Mouse (Mus musculus) liver (tissue): Measurements from ENCODE around the gene Cap2.
A peak's percentile ranks its signal among the peaks of the same experiment; 100 is the strongest.

Source experiments
- DNase-seq: peaks from one replicate; pipeline ENCODE4 v3.0.0-alpha.2; 2020; ENCODE audit warnings: mixed read lengths

Gene Cap2

DNA sequence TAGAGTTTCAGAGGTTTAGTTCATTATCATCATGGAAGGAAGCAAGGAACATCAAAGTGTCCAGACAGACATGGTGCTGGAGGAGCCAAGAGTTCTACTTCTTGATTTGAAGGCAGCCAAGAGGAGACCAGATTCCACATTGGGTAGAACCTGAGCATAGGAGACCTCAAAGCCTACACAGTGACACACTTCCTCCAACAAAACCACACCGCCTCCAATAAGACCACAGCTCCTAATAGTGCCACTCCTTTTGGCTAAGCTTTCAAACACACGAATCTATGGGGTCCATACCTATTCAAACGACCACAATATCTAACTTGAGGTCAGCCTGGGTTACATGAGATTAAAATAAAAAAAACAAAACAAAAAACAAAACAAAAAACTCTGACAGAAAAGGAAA lies 25.0 kb downstream of the Cap2 start:
- DNase-seq = no peak

DNA sequence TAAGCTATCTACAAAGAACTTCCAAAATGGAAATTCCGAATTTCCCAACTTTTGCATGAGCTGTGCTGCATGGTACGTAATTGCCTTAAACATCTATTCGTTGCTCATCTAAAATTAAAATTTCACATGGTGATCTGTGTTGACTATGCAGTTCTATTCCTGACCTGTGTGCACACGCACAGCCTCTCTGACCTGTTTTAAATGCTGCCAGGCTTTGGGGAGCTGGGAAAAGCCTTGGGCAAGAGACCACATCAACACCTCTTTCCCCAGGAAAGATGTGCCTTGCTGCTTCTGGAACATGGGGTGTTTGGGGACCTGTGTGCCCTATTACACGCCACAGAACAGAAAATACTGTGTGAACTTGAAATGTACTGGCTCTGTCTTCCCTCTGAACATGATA lies 25.7 kb downstream of the Cap2 start:
- DNase-seq = no peak

- DNase-seq = no peak
These were observed 27.4 kb downstream of the Cap2 start for GRCm38 (mm10) chr13:46529037-46529436.

DNA sequence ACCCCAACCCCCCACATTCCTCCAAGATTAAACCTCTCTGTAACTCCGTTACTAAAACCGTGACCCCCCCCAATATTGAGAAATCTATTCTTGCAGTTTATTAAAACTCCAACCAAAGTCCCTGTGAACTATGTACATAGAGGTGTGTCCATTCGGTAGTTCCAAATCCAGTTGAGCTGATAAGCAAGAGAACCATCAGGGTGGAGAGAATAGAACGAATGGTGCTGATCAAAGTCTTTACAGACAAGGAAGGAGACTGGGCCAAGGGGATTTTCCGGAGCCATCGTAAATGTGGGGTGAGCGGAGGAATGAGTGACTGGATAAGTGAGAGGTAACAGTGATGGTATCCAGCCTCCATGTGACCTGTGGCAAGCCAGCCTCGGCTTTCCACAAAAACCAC lies 28.9 kb downstream of the Cap2 start:
- DNase-seq = no peak

DNA sequence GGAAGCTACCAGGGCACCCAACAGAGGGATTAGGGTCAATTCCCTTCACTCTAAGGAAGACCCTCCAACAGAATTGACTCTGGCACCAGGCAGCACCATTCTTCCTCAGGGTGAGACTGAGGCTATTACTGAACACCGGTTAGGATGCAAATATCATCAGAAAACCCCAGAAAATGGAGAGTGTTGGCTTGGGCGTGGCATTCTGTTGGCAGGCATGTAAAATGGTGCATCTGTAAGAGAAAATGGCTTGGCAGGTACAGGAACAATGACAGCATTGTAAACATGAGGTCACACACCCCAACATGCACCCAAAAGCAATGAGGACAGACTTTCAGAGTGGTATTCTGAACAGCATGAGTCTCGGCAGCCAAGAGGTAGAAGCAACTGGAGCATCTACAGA lies 30.0 kb downstream of the Cap2 start:
- no peak for DNase-seq

- no peak for DNase-seq
These were observed 30.6 kb downstream of the Cap2 start for GRCm38 (mm10) chr13:46532276-46532675.

DNA sequence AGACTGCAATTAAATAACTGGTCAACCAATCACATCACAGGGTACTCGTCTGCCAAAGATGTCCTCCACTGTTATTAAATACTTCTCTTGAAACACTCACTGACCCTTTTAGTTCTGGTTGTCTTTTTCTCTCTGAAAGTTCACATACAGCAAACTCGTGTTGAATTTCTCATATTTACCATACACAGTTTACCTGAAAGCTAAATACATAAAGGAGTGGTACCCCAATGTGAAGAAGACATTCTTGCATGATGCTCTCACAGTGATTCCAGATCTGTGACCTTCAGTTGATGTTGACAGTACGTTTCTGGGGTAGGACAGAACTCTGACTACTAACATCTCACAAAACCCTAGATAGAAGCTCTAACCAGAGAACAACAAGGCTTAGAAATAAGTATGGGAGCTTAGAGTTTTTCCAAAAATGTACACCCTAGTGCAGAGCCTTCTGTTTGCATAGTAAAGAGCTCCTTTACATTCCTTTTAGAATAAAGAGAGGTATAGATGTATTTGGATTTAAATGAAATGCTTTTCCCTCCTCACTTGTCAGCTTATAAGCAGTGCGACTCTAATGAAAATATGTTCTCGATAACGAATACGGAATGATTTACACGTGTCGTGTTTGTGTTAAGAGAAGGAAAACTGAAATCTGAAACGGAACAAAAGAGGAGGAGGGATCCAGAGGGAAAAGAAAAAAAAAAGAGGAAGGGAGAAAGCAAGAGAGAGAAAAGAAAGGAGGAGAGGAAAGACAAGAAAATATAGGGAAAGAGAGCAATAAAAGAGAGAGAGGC lies 31.9 kb downstream of the Cap2 start:
- DNase-seq = no peak

DNA sequence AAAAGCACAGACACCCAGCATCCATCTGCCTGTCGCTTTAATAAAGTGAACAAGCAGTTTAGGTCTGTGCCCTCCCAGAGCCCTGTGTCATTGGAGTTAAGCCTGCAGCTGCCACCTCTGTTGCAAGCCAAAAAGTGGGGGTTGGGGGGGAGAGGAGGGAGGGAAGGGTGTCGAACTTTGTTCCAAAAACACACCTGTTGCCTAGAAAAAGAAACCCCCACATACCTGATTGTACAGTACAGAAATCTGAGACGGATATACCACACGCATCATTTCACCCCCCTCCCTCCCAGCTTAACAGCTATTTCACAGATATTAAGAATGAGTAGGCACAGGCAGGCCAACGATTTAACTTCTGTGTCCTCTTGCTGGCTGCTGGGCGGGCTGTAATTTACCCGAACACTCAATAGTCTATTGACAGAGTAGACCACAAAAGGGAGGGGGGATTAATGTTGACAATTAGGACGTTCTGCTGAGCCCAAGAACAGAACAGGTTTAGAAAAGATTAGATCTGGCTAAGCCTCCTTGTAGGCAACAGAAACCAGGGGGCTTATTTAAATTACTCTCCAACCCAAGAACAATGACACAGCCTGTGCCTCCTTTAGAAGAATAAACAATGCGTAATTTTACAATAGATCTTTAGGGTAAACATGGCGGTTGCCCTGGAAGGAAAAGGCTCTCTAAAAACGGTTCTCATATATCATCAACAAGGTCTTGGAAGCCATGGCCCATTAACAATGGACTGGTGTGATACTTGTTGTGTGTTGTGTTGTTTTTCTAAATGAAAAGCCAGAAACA lies 32.7 kb downstream of the Cap2 start:
- peak; percentile 18 for DNase-seq

GRCm38 (mm10) chr13:46534969-46535785 lies 33.5 kb downstream of the Cap2 start:
- no peak for DNase-seq

- DNase-seq = no peak
These were observed 37.6 kb downstream of the Cap2 start for GRCm38 (mm10) chr13:46539284-46539683.

DNA sequence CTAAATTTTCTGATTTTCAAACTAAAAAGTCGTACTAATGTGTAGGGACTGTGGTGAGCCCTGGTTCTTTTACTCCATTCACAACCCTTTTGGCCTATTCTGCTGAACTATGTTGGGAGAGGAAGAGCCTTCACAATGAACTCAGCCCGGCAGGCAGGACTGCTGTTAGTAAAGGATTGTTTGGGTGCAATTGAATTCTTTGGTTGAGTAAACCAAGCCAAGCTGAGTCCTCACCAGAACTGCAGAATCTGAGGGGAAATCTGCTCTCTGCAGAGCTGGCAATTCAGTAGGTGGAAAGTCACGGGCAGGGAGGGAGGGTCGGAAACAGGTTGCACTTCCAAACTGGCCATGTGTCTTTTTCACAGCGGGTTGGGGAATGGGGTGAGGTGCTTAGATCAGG lies 39.3 kb downstream of the Cap2 start:
- no peak for DNase-seq

- no peak for DNase-seq
These were observed 41.1 kb downstream of the Cap2 start for GRCm38 (mm10) chr13:46542782-46543181.

- DNase-seq = no peak
These were observed 43.0 kb downstream of the Cap2 start for GRCm38 (mm10) chr13:46544608-46545007.

DNA sequence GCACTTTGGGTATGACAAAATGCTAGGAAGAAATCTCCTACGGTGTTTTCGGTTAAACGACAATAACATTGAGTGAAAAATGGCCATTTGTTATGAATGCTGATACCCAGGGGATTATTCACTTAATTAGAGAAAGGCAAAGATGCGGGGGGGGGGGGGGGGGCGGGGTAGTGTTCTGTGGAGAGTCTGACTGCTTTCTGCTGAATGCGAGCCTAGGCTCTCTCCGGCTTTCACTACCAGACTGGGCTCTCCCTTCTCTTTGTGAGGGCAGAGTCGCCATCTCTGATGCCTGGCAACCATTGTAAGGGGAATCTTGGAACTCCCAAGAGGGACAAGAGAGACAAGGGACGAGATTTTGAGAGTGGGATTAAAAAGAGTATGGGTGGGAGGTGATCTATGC lies 43.4 kb downstream of the Cap2 start:
- DNase-seq = no peak

DNA sequence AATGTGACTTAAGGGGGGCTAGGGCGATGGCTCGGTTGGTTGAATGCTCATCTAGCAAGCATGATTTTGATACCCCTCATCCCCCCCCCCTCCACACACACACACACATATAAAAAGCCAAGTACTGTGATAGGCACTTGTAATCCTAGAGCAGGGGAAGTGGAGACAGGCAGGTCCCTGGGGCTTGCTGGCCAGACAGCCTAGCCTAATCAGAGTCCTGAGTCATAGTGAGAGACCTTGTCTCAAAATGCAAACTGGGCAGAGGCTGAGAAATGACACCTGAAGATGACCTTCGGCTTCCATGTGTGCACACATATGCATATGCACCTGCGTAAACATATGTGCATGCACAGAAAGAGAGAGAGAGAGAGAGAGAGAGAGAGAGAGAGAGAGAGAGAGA lies 45.2 kb downstream of the Cap2 start:
- DNase-seq = no peak

DNA sequence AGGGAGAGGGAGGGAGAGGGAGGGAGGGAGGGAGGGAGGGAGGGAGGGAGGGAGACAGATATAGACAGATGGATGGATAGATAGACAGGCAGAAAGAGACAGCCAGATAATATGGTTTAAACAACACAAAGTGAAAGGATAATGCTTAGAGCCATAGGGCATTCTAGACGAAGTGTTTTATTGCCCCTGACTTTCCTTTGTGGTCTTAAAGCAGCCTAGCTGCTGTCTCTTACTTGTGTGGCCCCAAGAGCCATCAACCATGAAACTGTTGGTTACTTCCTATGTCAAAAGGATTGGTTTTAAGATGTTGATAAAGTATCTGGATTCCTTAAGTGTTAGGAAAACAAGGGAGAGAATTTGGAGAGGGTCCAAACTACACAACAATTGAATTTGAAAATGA lies 45.6 kb downstream of the Cap2 start:
- no peak for DNase-seq

DNA sequence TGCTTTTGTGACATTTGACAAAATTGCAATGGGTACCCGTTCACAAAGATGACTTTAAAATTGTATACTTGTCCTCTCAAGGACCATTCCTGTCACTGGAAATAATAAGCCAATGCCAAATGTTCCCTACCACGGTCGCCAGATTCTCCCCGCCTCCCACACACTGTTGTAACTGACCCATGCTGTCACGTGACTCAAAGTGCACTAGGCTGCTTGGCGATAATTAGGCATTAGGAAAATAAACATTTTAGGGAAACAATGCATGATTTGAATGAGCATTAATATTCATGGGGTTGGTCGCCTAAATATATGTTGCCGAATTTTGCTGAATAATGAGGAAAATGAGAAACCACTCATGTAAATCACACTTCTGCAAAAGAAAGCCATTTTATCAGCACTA lies 46.5 kb downstream of the Cap2 start:
- no peak for DNase-seq

DNA sequence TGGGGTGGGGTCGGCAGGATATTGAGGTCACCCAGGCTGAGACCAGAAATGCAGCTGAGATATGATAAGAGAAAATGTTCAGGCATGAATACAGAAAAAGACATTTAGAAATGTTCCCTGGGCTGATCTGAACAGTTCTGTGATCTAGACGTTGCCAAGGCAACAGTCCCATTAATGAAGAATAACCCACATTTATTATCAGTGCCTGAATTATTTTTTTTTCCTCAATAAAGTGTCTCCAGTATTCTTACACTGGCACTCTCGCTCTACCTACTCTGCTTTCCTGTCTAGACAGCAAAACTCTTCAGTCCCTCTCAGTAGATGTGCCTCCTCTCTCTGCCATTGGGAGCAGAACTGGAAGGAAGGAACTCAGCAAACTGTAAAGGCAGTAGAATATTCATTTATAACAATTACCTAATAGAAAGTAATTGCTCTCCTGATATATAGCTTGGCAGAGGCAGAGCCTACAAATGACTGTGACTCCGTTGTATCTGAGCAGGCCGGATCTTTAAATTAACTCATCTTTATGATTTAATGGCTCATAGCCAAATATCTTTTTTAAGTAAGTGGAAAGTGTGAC lies 47.0 kb downstream of the Cap2 start:
- no peak for DNase-seq

- DNase-seq = no peak
These were observed 49.0 kb downstream of the Cap2 start for GRCm38 (mm10) chr13:46550627-46551026.

DNA sequence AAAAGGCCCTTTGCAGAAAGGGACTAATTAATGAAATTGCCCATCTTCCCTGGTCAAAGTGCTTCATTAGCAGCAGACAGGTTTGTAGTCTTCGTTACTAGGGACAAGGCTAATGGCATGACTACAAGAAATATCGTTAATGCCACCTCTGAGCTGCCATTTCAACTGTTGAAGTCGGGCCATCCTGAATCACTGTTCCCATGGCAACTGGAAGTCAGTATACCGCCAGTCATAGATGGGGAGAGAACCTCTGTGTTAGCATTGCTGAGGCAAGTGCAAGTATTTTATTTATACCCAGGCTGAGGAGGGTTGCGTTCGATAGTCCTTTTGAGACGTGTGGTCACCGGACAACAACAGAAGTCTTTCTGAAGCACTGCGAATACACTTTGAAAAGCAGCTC lies 53.1 kb downstream of the Cap2 start:
- DNase-seq = no peak

- DNase-seq = no peak
These were observed 64.3 kb downstream of the Cap2 start for GRCm38 (mm10) chr13:46565913-46566312.

GRCm38 (mm10) chr13:46569469-46569868 lies 67.8 kb downstream of the Cap2 start:
- no peak for DNase-seq

DNA sequence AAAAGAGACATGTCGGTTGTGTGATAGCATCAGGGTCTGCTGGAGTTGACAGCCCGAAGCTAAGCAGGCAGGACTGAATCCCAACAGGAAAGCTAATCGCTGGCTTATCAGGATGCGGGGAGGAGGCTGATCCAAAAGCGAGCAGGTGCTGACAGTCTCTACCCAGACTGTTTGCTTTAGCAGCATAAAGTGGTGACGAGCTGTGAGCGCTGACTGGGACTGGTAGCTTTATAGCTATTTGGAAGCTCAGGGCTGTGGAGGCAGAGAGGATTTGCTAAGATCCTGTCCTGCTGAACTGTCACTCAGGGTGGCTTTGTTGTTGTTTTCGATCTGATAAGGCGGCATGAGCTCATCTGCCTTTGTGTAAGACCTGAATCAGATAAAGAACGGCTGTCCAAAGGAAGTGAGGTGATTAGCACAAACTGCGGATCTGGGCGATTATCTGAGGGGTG lies 69.5 kb downstream of the Cap2 start:
- DNase-seq = peak; percentile 6
